Mouse (Mus musculus) stomach, postnatal 0 days (tissue): ENCODE measurements around the gene Catsper1.
"Not testable (repeated sequence)": the region's sequence is repeated elsewhere in the genome, so short reads cannot be mapped to it uniquely, and the experiment has no call there.

Experiments used
- CTCF ChIP-seq: IDR thresholded peaks from 2 replicates; pipeline ENCODE4 v1.5.1; 2016; ENCODE audit warnings: antibody characterized with exemption, low read depth, mild to moderate bottlenecking, moderate library complexity
- EP300 ChIP-seq: optimal IDR thresholded peaks from 2 replicates; pipeline ENCODE3; 2016; ENCODE audit warnings: antibody characterized with exemption

- not testable (repeated sequence) for TF ChIP-seq CTCF, EP300
Observed at GRCm38 (mm10) chr19:5349502-5349873, 13.9 kb downstream of the Catsper1 start, which contains the start of gene Cst6.
